Mouse (Mus musculus) NIH3T3 (cell line): ENCODE results near the gene 1810013L24Rik.

Experiments
- DNase-seq: peaks from one replicate; pipeline ENCODE4 v3.0.0-alpha.2; 2012; ENCODE audit warnings: low read depth

The 1810013L24Rik gene

GRCm38 (mm10) chr16:8906115-8906514 is 76.2 kb downstream of the 1810013L24Rik start:
- DNase-seq, result peak; percentile 41
